Mouse (Mus musculus) monocyte, adult 5-6 weeks (primary cell): ENCODE data around the gene Vav2. TPM values are rescaled to one million over a fixed set of nuclear protein-coding genes. Genes with fewer than 3 reads are reported as not detected.
A peak's percentile ranks its signal among the peaks of the same experiment; 100 is the strongest.

ENCODE experiments used
- ATAC-seq: fragments of 153-309, 156-312 bp; replicated peaks from 2 replicates; pipeline ENCODE4 v1.8.0; 2017; ENCODE audit warnings: mild to moderate bottlenecking; ENCODE audit not compliant: low TSS enrichment, insufficient number of reproducible peaks, severe bottlenecking, poor library complexity, low FRiP score
- total RNA-seq: library from RNA; stranded (forward); fragments of 200-1000, 200-491, 200-594 nt; gene quantifications from 3 replicates; pipeline ENCODE4 v1.2.3, GENCODE M21; 2017

Gene Vav2
- total RNA-seq, 1 experiment from 2014 or later: 18.0 TPM

DNA sequence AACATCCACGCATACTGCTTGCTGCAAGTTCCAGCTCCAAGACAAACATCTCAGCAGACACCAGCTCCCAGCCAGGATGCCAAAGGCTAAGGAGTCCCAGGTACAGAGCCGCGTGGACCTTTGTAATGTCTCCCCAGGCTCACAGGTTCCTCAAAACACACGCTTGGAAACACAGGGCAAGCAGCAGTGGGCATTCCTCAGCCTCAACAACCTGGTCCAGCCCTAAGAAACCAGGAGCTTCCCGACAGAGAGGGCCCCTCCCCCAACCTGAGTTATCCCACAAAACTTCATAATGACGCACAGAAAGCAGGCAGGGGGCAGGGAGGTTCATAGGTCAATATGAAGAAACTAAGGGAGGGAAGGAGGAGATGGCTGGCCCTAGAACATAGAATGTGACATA lies 89.6 kb downstream of the Vav2 start:
- ATAC-seq: no peak

DNA sequence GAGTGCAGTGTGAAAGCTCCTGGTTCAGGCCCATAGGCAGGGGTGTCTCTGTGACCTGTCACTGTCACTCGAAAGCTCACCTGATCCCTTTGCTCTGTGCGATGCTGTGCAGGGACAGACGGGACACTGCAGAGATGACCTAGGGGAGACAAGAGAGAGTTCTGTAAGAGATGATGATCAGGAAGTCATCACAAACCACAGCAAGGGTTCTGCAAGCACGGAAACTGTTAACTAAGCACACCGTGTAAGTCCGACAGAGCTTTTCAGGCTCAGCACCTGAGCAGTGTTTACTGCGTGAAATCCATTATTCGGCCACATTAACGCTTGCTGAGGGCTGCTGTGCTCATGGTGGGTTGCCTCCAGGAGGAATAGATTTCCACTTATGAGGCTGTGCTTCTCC lies 90.2 kb downstream of the Vav2 start:
- no peak for ATAC-seq

DNA sequence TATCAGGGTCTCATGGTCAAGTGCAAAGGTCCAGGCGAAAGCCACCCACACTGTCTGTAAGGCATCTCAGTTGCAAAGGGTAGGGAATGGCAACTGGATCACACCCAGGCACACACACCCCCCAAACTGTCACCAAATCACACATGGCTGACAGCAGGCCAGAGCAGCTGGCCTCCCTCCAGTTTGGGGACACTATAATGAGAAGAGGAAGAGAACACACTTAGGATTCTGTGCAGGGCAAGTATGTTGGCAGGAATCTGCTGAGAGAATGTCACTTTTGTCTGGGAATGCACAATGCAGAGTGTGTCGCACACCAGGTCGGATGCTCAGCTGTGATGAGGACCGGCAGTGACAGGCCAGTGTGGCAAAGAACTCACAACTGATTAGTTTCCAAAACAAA lies 92.0 kb downstream of the Vav2 start:
- ATAC-seq: no peak

DNA sequence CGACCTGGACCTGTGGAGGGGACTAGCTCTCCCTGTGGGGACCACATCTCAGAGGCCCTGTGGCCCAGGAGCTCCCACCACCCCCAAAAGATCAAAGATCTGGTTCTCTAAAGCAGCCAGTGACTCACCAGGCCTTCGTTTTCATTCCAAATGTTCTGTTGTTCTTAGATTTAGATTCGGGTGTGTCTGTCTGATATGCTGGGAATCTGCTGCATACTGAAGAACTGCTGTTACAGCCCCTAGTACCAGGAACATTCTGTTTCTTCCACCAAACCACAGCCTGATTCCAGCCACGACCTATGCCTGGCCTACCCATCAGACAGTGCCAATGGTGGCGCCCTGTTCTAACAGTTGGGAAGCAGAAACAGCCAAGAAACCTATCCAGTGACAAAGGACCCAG lies 95.3 kb downstream of the Vav2 start:
- ATAC-seq: no peak

DNA sequence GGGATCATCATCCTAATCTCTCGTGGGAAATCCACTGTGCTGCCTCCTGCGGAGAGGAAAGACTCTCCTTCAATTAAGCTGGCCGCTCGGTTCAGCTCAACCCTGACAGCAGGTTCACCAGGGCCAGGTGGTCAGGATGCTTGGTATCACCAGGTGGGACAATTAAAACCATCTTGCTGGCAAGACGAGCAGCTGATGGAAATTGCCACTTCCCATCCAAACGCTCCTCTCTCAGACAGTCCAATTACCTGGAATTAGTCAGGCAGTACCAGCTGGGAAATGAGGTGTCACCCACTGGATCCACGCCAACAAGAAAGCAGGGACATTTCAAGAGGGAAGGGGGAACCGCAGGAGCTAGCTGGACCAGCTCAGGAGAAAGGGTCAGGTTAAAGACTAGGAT lies 96.4 kb downstream of the Vav2 start:
- no peak for ATAC-seq

DNA sequence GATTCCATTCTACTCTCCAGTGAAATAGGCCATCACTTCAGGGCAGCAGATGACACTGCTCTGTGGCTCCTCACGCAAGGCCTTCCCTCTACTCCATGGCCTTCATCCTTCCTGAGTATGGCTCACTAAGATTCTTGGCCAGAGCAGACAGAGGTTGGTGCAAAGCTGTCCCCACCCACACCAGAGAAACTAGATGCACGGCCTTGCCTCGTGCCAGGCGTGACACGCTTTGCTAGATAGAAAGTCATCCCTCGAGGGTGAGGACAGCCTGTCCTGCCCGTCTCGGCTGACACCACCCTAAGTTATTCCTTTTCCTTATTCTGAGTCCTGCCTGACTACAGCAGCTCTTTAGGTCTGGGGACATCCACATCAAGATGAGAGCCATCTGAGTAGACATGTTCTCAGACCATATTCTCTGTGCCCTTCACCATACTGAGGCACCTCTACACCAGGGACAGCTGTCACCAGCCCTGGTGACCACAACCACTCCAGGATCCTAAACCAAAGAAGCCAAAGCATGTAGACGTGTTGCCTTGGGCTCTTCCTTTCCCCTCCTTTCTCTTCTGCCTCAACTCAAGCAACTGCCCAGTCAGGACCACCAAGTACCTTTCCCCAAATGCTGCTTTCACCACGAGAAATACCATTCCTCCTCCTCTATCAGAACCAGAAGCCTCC lies 97.3 kb downstream of the Vav2 start:
- no peak for ATAC-seq

DNA sequence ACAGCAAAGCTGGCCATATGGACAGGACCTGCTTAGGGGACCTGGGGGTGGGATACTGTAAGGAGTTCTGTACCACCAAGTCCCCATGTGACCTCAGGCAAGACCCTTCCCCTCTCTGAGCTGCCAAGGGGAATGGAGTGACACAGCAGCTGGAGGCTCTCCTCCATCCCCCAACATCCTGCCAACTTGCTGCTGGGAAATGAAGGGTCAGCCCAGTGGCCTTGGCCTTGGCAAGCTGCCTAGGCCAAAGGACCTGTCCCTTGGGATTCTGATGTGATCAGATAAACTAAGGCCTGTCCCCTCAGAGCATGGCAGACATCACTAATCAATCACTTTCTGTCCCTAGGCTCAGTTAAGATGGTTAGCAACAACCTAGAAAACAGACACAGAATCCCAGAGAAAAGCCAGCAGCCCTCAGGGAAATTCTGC lies 98.2 kb downstream of the Vav2 start:
- ATAC-seq: no peak

DNA sequence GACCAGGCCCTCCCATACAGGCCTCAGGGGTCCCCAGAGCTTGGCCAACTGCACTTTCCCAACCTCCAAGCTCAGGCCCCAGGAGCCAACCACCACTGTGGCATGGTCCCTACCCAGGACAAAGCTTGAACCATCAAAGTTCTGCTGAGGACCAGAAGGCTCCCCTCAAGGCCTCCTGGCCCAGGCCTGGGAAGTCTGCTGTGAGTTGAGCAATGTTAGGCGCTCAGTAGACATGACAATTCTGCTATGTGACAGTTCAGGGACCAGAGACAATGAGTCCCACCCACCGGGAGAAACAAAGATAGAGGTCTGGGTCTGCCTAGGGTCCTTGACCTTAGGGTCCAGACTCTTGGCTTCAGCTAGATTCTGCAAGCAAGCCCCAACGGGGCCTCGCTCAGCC lies 98.9 kb downstream of the Vav2 start:
- ATAC-seq: no peak

DNA sequence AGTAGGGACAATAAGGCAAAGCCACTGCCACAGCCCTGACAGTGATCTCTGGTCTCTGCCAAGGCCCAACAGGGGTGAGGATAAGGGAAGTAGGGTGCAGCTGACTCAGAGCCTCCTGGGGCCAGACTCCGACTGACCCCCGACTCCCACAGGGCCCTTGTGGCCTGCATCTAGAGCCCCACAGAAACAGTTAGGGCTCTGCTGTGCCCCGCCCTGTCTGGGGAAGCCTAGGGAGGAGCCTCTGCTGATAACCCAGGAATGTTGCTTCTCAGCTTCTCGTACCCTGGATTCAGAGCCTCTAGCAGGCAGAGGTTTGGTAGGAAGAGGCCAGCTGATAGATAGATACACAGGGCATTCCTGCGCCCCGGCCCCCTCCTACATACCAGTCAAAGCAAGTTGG lies 99.8 kb downstream of the Vav2 start:
- no peak for ATAC-seq

DNA sequence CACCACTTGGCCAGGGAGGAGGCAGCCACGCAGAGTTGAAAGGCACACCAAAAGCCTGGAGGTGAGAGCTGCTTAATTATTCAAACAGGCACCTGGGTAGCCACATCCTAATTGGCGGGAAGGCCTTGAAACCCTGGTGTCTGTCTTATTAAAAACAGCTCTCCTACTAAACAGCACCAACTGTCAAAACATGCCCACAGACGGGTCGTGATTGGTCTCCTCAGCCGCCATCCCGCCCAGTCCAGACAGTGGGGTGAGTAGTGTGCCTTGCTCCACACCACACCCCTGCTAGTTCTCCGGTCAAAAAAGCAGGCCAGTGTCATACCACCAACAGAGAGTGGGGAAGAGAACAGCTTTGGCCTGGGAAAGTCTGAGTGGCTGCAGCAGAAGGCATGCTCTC lies 100.5 kb downstream of the Vav2 start:
- ATAC-seq: no peak

DNA sequence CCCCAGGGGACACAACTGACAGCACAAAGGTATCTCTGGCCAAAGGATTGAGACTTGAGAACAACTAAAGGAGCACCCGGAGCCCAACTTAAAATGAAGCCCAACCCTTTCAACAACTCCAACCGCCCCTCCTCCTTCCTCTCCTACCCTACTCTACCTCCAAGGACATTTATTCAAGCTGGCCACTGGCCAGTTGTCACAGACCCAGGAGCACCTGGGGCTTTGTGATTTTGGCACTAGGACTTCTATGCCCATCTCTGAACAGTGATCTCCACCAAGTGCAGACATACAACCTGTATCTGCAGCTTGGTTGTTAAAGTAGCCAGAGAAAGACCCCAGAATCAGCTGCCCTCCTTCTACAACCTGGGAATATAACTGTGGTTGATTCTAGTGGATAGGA lies 102.1 kb downstream of the Vav2 start:
- no peak for ATAC-seq

DNA sequence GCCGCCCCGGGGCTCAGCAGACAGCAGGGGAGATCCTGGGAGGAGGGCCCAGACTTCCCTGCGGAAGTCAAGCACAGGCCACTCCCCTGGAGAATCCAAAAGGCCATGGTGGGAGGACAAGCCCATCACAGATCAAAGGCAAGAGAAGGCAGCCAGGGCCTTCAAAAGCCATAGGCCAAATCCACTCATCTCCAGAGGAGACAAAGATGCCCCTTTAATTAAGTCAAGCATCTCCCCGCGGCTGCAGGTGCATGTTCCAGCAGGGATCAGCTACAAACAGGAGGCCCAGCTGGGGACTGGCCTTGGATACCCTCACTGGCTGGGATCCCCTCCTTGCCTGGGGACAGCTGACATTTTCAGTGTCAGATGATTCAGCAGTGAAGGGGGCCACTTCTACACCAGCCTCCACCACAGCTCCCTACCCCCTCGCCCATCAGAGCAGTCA lies 105.4 kb downstream of the Vav2 start:
- no peak for ATAC-seq

DNA sequence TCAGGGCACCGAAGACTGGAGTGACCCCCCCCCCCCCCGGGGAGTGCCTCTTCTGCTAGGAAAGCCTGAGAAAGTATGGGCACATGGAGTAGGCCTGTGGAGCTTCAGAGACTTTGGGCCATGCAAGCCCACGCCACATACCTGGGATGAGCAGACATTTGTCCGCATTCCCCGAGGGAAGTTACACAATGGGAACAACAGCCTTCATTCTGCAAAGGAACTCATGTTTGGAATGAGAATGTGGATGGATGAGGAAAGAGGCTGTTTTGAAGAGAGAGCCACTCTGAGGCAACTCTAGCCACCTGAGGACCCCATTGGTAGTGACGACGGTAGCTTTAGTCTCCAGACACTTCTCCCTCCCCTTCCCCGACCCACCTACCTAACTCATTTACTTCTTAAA lies 106.0 kb downstream of the Vav2 start:
- ATAC-seq: no peak

DNA sequence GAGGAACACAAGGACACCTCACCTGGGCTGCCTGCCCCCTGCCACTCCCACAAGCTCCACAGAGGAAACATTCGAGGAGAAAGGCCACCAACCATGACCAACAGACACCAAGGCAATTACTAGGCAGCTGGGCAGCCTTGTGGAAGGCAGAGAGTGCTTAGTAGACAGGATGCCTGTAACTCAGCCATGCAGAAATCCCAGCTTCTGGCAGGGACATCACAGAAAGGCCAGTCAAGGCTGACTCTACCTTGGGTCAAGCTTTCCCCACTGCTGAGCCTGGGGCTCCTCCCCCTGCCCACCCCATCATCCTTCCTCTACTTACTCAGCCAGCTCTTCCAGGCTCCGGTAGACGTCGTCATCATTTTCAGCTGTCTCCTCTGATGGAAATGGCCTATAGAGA lies 108.2 kb downstream of the Vav2 start:
- ATAC-seq: no peak

DNA sequence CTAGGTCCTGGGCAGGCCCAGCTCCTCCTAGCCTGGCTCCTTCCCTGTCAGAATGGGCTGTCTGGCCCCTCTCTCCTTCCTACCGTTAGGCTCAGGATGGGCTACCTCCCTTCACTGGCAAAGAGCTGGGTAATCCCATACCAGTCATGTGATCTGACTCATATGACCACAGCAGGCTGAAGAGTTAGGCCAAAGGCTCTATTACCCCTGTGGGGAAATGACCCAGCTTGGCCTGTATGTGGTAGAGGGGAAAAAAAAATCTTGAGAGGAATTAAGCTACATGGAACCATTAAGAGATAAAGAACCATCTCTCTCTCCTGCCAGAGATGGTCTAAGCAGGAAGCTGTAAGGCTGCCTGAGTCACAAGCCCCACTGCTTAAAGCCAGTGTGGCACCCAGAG lies 108.6 kb downstream of the Vav2 start:
- no peak for ATAC-seq

DNA sequence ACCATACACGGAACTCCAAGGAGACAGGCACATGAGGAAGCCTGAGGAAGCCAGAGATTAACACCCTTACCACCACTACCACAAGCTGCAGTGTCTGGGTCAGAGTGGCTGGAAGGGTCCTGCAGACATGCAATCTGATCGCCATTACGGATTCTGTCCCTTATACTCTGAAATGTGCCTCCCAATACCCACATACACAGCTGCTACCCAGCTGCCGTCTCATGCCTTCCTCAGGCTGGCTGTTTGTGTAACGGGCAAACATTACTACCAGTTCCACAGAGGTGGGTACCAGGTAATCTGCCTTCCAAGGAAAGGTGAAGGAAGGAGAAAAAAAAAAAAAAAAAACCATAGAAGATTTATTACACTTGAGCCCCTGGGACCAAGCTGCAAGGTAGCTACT lies 110.7 kb downstream of the Vav2 start:
- no peak for ATAC-seq

DNA sequence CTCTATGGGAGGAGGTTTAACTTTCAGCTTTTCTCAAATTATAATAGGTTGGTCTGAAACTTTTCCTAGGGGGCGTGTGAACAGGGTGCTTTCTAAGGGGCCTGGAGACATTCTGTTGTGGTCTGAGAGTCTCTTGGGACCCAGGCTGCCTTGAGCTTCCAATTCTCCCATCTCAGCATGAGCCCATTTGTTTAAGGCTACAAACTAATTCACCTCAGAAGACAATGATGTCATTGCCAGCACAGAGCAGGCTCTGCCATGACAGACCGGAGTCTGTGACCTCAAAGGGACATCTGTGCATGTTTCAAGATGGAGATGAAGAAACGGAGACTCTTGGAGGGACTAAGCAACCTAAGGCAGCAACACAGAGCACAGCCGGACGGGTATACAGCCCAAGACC lies 112.6 kb downstream of the Vav2 start:
- ATAC-seq: no peak

DNA sequence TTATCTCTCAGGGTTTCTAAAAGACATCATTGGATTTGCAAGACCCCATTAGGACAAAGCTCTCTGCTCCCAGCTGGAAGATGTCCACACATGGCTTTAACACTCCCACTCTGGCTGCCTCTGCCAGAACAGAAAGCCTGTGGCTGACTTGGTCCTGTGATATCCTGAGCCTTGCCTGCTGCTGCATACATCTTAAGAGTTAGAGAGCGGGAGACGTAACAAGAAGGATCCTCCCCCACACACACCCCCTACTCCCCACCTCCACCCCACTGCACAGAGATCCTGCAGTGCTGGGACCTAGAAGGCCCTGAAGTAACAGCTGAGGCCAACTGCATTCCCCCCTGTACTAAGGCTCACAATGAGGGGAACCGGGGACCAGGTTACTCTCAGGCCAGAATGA lies 114.3 kb downstream of the Vav2 start:
- ATAC-seq: no peak

DNA sequence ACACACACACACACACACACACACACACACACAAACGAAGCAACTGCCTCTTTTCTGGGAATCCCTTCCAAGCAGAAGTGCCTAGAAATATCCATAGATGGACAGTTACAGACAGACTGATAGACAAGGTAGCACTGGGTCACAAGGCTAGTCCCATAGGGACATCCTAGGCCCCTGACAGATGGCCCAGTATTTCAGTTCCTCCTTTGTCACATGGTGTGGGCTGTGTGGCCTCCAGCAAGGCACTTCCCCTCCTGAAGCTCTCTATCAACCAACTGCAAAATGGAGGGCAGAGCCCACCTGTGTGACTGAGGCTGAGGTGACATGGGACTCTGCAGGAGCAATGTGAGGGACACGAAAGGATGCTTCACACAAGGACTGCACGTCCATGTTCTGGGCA lies 115.2 kb downstream of the Vav2 start:
- ATAC-seq: peak; percentile 89

DNA sequence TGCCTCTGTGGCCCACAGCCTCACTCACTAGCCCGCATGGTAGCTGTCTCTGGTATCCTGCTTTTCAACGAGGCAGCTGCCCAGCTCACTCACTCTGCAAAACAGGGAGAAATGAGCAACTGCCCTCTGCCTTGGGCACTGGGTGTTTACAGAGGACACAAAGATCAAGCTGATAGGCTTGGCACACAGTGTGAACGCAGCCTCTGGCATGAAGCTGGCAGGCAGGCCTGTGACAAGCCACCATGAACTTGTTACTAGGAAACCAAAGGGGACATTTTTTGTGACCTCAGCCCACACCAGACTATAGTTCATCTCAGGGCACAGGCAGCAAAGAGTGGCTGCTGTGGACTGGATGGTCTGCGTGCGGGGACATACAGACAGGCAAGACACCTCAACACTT lies 115.9 kb downstream of the Vav2 start:
- ATAC-seq: no peak

DNA sequence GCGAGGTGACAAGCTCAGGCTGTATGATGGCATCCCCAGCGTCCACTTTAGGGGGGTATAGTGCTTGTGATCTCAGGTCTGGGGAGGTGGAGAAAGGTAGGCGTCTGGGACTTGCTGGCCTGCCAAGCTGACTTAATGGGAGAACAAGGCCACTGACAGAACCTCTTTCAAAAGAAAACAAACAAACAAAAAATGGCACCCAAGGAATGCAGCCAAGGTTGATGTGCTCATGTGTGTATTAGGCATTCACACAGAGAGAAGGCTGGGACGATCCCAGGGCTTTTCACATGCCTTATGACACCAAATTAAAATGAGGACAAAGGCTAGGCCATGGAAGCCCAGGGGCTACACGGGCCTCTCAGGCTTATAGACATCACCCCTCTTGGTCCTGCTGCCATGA lies 116.6 kb downstream of the Vav2 start:
- no peak for ATAC-seq
